Mouse (Mus musculus): Measurements from ENCODE around the gene Fbxo17.

- TF ChIP-seq CTCF (IDR thresholded peaks at IDR 0.05; ENCODE audit: extremely low read depth, insufficient read depth, low read length) (no peak), POLR2A (IDR thresholded peaks at IDR 0.05; ENCODE audit: extremely low read depth, insufficient read depth, low read length) (peak; percentile 48; the same call in 1 of the 2 replicates)
Observed at GRCm38 (mm10) chr7:28766173-28766879, 49.7 kb downstream of the Fbxo17 start, which contains the start of gene Sirt2.
